Mouse (Mus musculus): Measurements from ENCODE around the gene Wap.
"Not testable (repeated sequence)": the region's sequence is repeated elsewhere in the genome, so short reads cannot be mapped to it uniquely, and the experiment has no call there.

Wap gene

GRCm38 (mm10) chr11:6638537-6638936 lies at the start of gene Wap:
TSS of gene Wap (minus strand) at chr11:6638637.
- no peak for DNase-seq (ENCODE audit: low spot score)

- DNase-seq (ENCODE audit: low spot score): no peak
Observed at GRCm38 (mm10) chr11:6684741-6685140, 46.3 kb upstream of the Wap start.

DNA sequence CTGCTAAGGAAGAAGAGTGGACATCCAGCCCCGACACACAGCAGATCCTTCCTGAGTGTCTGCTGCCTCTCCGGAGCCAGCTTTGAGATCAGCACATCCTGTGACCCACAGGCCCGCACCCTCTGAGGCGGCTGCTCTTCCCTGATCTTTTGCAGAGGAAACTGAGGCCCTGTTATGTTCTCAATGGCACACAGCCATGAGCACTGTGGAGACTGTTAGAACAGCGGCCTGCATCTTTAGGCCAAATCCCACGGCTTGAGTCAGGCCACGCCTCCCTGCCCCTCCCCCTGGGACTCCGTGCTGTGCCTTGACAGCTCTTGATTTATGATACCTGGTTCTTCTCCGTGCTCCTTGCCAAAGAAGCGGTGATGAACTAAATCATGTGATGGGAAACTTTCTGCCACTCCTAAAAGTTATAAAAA lies 42.0 kb upstream of the Wap start:
- DNase-seq (ENCODE audit: low spot score): peak; percentile 44

- no peak for DNase-seq (ENCODE audit: low spot score)
Observed at GRCm38 (mm10) chr11:6679694-6680396, 41.4 kb upstream of the Wap start.

DNA sequence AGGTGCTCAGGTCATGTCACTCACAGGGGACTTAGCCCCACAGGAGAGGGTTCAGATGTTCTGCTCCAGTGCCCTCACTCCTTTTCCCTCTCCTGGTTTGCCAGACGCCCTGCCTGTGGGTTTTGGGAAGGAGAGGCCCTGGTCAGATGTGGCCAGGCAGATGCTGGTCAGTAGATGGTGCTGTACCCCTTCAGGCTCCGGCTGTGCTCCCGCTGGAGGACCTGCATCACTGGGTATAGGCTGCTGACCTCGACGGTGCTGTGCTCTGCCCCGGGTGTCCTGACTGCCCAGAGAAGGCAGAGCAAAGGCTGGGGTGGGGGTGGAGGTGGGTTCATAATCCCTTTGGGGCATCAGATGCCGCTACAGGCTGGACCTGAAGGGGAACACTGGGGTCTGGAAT lies 39.1 kb upstream of the Wap start:
- DNase-seq (ENCODE audit: low spot score): no peak

GRCm38 (mm10) chr11:6676641-6677040 lies 38.2 kb upstream of the Wap start:
- no peak for DNase-seq (ENCODE audit: low spot score)

DNA sequence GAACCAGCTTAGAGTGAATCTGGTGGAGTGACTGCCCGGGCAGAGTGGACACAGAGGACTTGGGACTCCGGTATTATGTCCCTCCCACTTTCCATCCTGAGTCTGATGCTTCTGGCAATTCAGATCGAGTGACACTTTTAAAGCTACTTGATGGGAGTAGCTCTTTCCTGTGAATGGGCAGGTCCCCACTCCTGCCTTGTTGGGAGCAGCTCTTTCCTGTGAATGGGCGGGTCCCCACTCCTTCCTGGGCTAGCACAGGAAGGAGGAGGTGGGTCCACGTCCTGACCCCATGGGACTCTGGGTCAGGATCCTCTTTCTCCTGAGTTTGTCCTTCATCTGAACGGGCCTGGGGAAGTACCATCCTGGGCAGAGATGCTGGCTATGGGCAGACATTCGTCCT lies 37.0 kb upstream of the Wap start:
- DNase-seq (ENCODE audit: low spot score): no peak

DNA sequence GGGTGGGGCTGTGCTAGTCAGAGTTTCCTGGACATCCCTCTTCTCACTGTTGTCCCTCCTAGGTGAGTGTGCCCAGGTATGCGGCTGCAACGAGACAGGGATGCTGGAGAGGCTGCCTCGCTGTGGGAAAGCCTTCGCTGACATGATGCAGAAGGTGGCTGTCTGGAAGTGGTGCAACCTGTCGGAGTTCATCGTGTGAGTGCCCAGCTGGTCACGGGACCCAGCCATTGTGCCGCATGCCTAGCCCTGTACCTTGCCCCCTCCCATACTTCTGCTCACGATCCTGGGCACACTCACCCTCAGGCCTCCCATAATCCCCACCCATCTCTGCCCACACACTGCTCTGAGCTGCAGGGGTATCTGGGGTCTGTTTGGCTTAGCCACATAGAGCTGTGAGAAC lies 36.3 kb upstream of the Wap start:
- DNase-seq (ENCODE audit: low spot score): no peak

DNA sequence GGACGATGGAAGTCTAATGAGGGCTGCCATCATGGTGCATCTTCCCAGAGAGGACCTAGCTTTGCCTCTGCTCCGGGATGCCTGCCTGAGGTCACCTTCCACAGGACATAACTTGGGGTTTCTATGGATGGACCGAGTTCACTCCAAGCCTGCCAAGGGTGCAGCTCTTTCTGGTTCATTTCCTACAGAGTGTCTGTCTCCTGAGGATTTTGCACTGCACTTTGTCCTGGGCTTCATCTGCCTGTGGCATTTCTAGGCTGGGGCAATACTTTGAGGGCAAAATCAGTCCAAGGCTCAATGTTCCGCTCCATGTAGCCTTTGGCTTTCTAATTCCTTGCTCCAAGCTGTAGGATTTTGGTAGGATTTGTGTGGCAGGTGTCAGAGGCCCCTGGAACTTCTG lies 32.4 kb upstream of the Wap start:
- DNase-seq (ENCODE audit: low spot score): no peak

DNA sequence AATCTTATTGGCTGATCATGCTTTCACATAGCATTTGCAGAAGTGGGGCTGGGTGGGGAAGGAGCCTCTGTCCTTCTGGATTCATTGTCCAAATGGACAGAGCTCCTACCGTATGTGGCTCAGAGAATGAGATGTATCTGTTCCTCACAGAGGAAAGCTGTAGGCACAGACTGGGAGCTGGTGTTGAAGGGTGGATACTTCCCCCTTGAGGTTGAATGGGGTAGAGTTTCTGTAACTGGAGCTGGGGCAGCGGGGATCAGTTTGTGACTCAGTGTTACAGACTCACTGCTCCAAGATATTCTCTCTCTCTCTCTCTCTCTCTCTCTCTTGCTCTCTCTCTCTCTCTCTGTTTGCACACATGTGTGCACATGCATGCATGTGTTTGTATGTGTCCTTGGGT lies 31.6 kb upstream of the Wap start:
- no peak for DNase-seq (ENCODE audit: low spot score)

DNA sequence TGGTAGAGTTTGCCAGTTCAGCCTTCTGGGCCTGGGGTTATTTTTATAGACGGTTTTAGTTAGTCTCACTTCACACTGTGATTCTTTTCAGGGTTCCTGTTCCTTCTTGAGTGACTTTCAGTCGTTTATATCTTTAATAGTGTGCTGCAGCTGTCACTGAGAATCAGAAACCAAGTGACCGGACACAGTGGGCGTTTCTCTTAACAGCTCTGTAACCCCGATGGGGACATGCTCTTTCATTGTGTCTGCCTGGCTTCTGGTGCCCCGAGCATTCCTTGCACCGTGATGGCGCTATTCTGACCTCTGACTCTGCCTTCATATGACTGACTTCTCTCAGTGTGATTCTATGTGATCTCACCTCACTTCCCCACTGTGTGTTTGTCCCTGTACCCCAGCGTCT lies 30.6 kb upstream of the Wap start:
- no peak for DNase-seq (ENCODE audit: low spot score)

- peak; percentile 9 for DNase-seq (ENCODE audit: low spot score)
Observed at GRCm38 (mm10) chr11:6666634-6667033, 28.2 kb upstream of the Wap start.

DNA sequence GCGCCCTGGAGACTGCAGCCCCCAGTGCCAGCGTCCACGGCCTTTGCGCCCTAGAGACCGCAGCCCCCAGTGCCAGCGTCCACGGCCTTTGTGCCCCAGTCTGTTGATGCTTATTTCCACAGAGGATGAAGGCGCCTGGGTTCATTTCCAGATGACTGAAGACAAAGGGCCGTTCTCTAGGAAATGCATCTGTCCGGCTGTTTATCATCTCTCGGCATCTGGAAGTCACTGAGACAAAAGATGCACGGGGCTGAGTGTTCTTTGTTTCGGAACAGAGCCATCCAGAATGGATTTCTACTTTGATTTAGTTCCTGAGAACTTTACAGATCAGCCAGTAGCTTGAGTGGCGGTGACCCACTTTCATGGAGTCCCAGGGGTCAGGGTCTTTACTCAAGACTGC lies 22.8 kb upstream of the Wap start:
- DNase-seq (ENCODE audit: low spot score): no peak

- DNase-seq (ENCODE audit: low spot score): no peak
Observed at GRCm38 (mm10) chr11:6658271-6658670, 19.8 kb upstream of the Wap start, which contains the start of gene Ramp3. TSS of gene Ramp3 (plus strand) at chr11:6658521.

- peak; percentile 90 for DNase-seq (ENCODE audit: low spot score)
Observed at GRCm38 (mm10) chr11:6654903-6655302, 16.5 kb upstream of the Wap start.

DNA sequence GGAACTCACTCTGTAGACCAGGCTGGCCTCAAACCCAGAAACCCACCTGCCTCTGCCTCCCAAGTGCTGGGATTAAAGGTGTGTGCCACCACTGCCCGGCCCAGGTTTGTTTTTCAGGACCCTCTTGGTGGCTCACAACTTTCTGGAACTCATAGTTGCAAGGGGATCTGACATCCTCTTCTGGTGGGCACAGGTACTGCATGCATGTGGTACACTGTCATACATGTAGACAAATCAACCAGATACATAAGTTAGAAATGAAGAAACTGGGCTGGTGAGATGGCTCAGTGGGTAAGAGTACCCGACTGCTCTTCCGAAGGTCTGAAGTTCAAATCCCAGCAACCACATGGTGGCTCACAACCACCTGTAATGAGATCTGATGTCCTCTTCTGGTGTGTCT lies 14.5 kb upstream of the Wap start:
- DNase-seq (ENCODE audit: low spot score): not testable (repeated sequence)

- no peak for DNase-seq (ENCODE audit: low spot score)
Observed at GRCm38 (mm10) chr11:6650519-6650918, 12.1 kb upstream of the Wap start.

DNA sequence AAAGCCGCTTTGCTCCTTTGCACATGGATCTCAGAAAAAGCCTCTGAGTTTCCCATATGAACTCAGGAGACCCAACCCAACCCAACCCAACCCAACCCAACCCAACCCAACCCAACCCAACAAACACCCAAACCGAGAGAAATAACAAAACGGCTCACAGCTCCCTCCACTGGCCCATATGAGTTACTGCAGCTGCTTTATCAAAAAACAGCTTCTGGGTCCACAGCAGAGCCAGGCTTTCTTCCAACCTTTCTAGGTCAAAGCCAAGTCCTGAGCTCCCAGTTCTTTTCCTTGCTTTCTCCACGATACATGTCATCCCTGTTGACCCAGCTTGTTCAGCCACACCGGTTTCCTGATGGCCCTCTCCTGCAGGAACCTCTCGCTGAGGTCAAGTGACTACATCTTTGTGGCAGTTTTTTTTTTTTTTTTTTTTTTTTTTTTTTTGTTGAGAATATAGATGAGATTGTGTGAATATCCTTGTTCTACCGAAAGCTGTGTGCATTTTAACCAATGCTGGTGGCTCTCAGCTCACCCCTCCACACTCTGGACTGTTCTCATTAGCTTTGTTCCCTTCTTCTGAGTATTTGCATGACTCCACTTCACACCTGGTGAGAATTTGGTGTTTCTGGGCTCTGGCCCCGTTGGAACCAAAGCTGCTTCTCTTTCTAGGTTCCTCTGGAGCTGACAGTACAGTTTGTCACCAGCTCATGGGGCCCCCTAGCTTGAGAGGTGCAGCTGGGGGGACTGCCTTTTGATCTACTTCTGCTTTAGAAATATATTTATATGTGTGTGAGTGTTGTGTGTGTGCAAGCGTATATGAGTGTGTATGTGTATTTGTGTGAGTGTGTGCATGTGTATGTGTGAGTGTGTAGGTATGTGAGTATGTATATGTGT lies 9.6 kb upstream of the Wap start:
- peak; percentile 43 for DNase-seq (ENCODE audit: low spot score)

DNA sequence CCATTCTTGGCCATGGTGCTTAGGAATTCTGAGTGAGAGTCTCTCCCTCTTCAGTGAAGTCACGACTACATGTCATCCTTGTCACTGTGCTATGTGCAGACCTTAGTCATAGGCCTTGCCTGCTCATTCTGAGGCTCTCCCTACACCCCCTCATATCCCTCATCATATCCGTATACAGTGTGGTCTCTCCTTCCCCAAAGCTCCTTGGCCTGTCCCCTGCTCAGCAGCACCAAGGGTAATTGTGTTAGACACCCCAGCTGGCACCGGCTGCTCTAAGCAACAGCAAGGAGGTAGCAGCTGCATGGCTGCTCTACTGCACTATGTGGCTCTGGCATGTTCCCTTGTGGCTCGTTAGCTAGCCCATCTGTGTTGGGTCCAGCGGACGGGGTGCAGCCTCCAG lies 6.1 kb upstream of the Wap start:
- DNase-seq (ENCODE audit: low spot score): no peak

- peak; percentile 57 for DNase-seq (ENCODE audit: low spot score)
Observed at GRCm38 (mm10) chr11:6639072-6639471, 635 bp upstream of the Wap start.

- DNase-seq (ENCODE audit: low spot score): no peak
Observed at GRCm38 (mm10) chr11:6636150-6636549, 2.3 kb downstream of the Wap start.

DNA sequence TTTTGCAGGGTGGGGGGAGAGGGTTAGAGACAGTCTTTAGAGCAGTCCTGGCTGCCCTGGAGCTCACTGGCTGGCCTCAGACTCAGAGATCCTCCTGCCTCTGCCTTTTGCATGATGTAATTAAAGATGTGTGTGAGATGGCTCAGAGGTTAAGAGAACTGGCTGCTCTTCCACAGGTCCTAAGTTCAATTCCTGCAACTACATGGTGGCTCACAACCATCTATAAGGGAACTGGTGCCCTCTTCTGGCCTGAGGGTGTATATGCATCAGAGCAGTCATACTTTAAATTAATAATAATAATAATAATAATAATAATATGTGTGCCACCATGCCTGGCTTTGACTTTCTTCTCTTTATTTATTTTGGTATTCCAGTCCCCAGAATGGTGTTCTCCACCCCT lies 8.8 kb downstream of the Wap start:
- DNase-seq (ENCODE audit: low spot score): peak; percentile 40

DNA sequence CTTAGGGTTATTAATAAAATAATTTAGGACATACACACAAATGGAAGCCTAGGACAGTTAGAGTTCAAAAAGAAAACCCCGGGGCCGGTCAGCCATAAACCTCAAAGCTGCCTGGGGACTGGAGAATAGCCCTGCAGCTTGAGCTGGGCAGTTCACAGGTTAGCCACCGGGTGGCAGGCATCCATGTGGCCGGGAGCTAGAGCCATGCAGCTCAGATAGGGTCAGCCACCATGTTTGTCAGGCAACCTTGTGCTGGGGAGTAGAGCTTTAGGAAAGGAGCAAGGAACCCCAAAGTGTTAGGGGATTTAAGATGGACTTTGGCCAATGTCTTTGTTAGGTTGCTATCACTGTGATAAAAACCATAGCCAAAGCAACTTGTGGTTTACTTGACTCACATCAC lies 9.9 kb downstream of the Wap start:
- peak; percentile 70 for DNase-seq (ENCODE audit: low spot score)
